Mouse (Mus musculus) lung, embryonic 16.5 days (tissue): ENCODE data around the gene Mthfsd. TPM values are rescaled to one million over a fixed set of nuclear protein-coding genes. Genes with fewer than 3 reads are reported as not detected.
A peak's percentile ranks its signal among the peaks of the same experiment; 100 is the strongest.

Experiments
- ATAC-seq: fragments of 200-750 bp; cut with Nextera tagmentation; 2 replicates; pipeline ENCODE4 v1.8.0; 2017; ENCODE audit warnings: low read depth, mild to moderate bottlenecking, moderate library complexity
- H3K27ac ChIP-seq: fragments of 300-500 bp; sonication (generic); 2 replicates; pipeline ENCODE4 v1.5.1; 2014; ENCODE audit warnings: mild to moderate bottlenecking, control low read depth, low read length
- H3K27me3 ChIP-seq: fragments of 300-500 bp; sonication (generic); 2 replicates; pipeline ENCODE4 v1.6.1; 2014; ENCODE audit warnings: low read depth, low read length, mixed read lengths; ENCODE audit not compliant: control insufficient read depth, insufficient read depth
- H3K36me3 ChIP-seq: fragments of 300-500 bp; sonication (generic); 2 replicates; pipeline ENCODE4 v1.6.1; 2014; ENCODE audit warnings: low read length; ENCODE audit not compliant: control insufficient read depth, insufficient read depth
- H3K4me1 ChIP-seq: fragments of 300-500 bp; sonication (generic); replicated peaks from 2 replicates; pipeline ENCODE4 v1.6.1; 2014; ENCODE audit warnings: low read length, mixed read lengths; ENCODE audit not compliant: control insufficient read depth, insufficient read depth
- H3K4me2 ChIP-seq: fragments of 300-500 bp; sonication (generic); 2 replicates; pipeline ENCODE4 v1.6.1; 2014; ENCODE audit warnings: low read depth, low read length, control low read depth
- H3K4me3 ChIP-seq: fragments of 300-500 bp; sonication (generic); 2 replicates; pipeline ENCODE4 v1.5.1; 2014; ENCODE audit warnings: mild to moderate bottlenecking, low read length, control low read depth
- H3K9ac ChIP-seq: fragments of 300-500 bp; sonication (generic); 2 replicates; pipeline ENCODE4 v1.6.1; 2014; ENCODE audit warnings: low read length, control low read depth
- H3K9me3 ChIP-seq: fragments of 300-500 bp; sonication (generic); 2 replicates; pipeline ENCODE4 v1.6.1; 2016; ENCODE audit warnings: low read length; ENCODE audit not compliant: control insufficient read depth
- WGBS: fragments of 180-500 bp; shearing (Covaris S2); extraction: QIAGEN DNeasy Blood & Tissue Kit; methylation state at CpG from one replicate; pipeline ENCODE4 v1.1.7; 2014; 5-methylcytosine and 5-hydroxymethylcytosine counted together
- polyA plus RNA-seq: library from polyadenylated mRNA; unstranded; fragments of >200 nt; fragmentation: Nextera tagmentation; extraction: Ambion mirVana; gene quantifications from 2 replicates; pipeline ENCODE4 v1.2.1, GENCODE M21; 2015

Gene Mthfsd
- polyA plus RNA-seq, 1 experiment from 2014 or later = 50.6 TPM

- Histone ChIP-seq H3K4me3 (no peak overlapping the region), H3K27ac (no peak overlapping the region), H3K27me3 (peaks cover 32% of the 10 kb centered on the region), H3K9me3 (peaks cover 4% of the 10 kb centered on the region), H3K36me3 (no peaks in the 10 kb centered on the region), H3K4me1 (peaks cover 9% of the 10 kb centered on the region), H3K4me2 (no peak overlapping the region), H3K9ac (no peak overlapping the region)
- no peak for ATAC-seq
- 82% methylated on average over 5 of the region's 5 CpGs for WGBS
Measured at GRCm38 (mm10) chr8:121132961-121133513, 24.8 kb upstream of the Mthfsd start.

GRCm38 (mm10) chr8:121130522-121130921 lies 22.3 kb upstream of the Mthfsd start:
- H3K4me1 ChIP-seq = peaks cover 28% of the 10 kb centered on the region
- H3K36me3 ChIP-seq = no peaks in the 10 kb centered on the region
- no peak overlapping the region for H3K9ac ChIP-seq
- H3K27me3 ChIP-seq = peaks cover 56% of the 10 kb centered on the region
- H3K4me3 ChIP-seq = peak overlapping the region; percentile 21; the same call in 1 of the 2 replicates
- 28% methylated on average over 5 of the region's 5 CpGs for WGBS
- ATAC-seq = no peak
- H3K4me2 ChIP-seq = peak overlapping the region; percentile 14; the same call in 1 of the 2 replicates
- no peaks in the 10 kb centered on the region for H3K9me3 ChIP-seq
- no peak overlapping the region for H3K27ac ChIP-seq

GRCm38 (mm10) chr8:121129265-121129940 lies 21.2 kb upstream of the Mthfsd start:
- Histone ChIP-seq H3K4me2 (peak overlapping the region; percentile 65), H3K36me3 (no peaks in the 10 kb centered on the region), H3K4me3 (peak overlapping the region; percentile 44), H3K9me3 (no peaks in the 10 kb centered on the region), H3K9ac (peak overlapping the region; percentile 63), H3K27me3 (peaks cover 65% of the 10 kb centered on the region), H3K27ac (no peak overlapping the region), H3K4me1 (peaks cover 32% of the 10 kb centered on the region)
- no peak for ATAC-seq
- WGBS = 25% methylated on average over 16 of the region's 16 CpGs

GRCm38 (mm10) chr8:121128531-121129264 lies 20.5 kb upstream of the Mthfsd start:
- Histone ChIP-seq H3K27ac (peak overlapping the region; percentile 88), H3K27me3 (peaks cover 71% of the 10 kb centered on the region), H3K36me3 (no peaks in the 10 kb centered on the region), H3K9ac (peak overlapping the region; percentile 63), H3K4me3 (peak overlapping the region; percentile 44), H3K4me2 (peak overlapping the region; percentile 65), H3K9me3 (no peaks in the 10 kb centered on the region), H3K4me1 (peaks cover 32% of the 10 kb centered on the region)
- no peak for ATAC-seq
- WGBS = 3% methylated on average over 53 of the region's 55 CpGs

GRCm38 (mm10) chr8:121127756-121128375 lies 19.7 kb upstream of the Mthfsd start, which contains the start of gene Foxl1:
Gene Foxl1, plus strand, starts transcription at chr8:121127940.
- Histone ChIP-seq H3K9ac (peak within 1 kb of the TSS; percentile 63), H3K4me3 (peak within 1 kb of the TSS; percentile 48), H3K4me1 (peaks cover 32% of the 10 kb centered on the region), H3K36me3 (no peaks in the 10 kb centered on the region), H3K4me2 (peak within 1 kb of the TSS; percentile 75), H3K27me3 (peaks cover 79% of the 10 kb centered on the region), H3K27ac (peak within 1 kb of the TSS; percentile 88), H3K9me3 (no peaks in the 10 kb centered on the region)
- 2% methylated on average over 43 of the region's 43 CpGs for WGBS
- ATAC-seq = no peak; the same call in none of the 2 replicates

GRCm38 (mm10) chr8:121127291-121127701 lies 19.1 kb upstream of the Mthfsd start:
- no peak overlapping the region for H3K9ac ChIP-seq
- H3K36me3 ChIP-seq = no peaks in the 10 kb centered on the region
- no peaks in the 10 kb centered on the region for H3K9me3 ChIP-seq
- 3% methylated on average over 11 of the region's 11 CpGs for WGBS
- peaks cover 85% of the 10 kb centered on the region for H3K27me3 ChIP-seq
- ATAC-seq = peak; percentile 83
- peak overlapping the region; percentile 44; the same call in 1 of the 2 replicates for H3K4me3 ChIP-seq
- peak overlapping the region; percentile 23; the same call in 1 of the 2 replicates for H3K27ac ChIP-seq
- peaks cover 32% of the 10 kb centered on the region for H3K4me1 ChIP-seq
- peak overlapping the region; percentile 75 for H3K4me2 ChIP-seq

- no peaks in the 10 kb centered on the region for H3K9me3 ChIP-seq
- H3K4me3 ChIP-seq = peak overlapping the region; percentile 48; the same call in 1 of the 2 replicates
- H3K9ac ChIP-seq = no peak overlapping the region
- H3K36me3 ChIP-seq = no peaks in the 10 kb centered on the region
- peaks cover 91% of the 10 kb centered on the region for H3K27me3 ChIP-seq
- WGBS = 7% methylated on average over 6 of the region's 6 CpGs
- peak; percentile 32 for ATAC-seq
- H3K4me2 ChIP-seq = peak overlapping the region; percentile 75; the same call in 1 of the 2 replicates
- H3K4me1 ChIP-seq = peaks cover 32% of the 10 kb centered on the region
- peak overlapping the region; percentile 23; the same call in 1 of the 2 replicates for H3K27ac ChIP-seq
Measured at GRCm38 (mm10) chr8:121126694-121127093, 18.5 kb upstream of the Mthfsd start.

GRCm38 (mm10) chr8:121126191-121126590 lies 18.0 kb upstream of the Mthfsd start:
- H3K27ac ChIP-seq = no peak overlapping the region
- peak overlapping the region; percentile 48 for H3K4me3 ChIP-seq
- peak overlapping the region; percentile 75 for H3K4me2 ChIP-seq
- no peak for ATAC-seq
- peaks cover 94% of the 10 kb centered on the region for H3K27me3 ChIP-seq
- H3K9ac ChIP-seq = peak overlapping the region; percentile 61; the same call in 1 of the 2 replicates
- no peaks in the 10 kb centered on the region for H3K36me3 ChIP-seq
- no peaks in the 10 kb centered on the region for H3K9me3 ChIP-seq
- peaks cover 32% of the 10 kb centered on the region for H3K4me1 ChIP-seq
- whole genome bisulfite sequencing = 2% methylated on average over 6 of the region's 6 CpGs
